ENCODE assay signal across 8 mouse cellular contexts in genomic region chr7:45341303-45341702, GRCm38 (mm10). TPM values are rescaled to one million over a fixed set of nuclear protein-coding genes. Genes with fewer than 3 reads are reported as not detected.
A peak's percentile ranks its signal among the peaks of the same experiment; 100 is the strongest.
DNase-seq lines count a peak whose midpoint lies in the region; ATAC-seq lines count a peak whose summit lies in the region.

No protein-coding gene starts in this region.

- H3K4me2 ChIP-seq in midbrain, embryonic 16.5 days (ENCODE audit: low read length) = no peak overlapping the region

- H3K4me1 ChIP-seq in midbrain, embryonic 10.5 days = peaks cover 49% of the 10 kb centered on the region
- H3K4me1 ChIP-seq in midbrain, embryonic 16.5 days (ENCODE audit: control insufficient read depth, insufficient read depth, low read length) = peaks cover 17% of the 10 kb centered on the region

- intact Hi-C loops in left cerebral cortex, postnatal 10 days (cut with DNase I) = loop anchor here (5.0 kb wide), 1 partner anchor 34 kb away; no protein-coding TSS in a partner anchor

- H3K9ac ChIP-seq in midbrain, embryonic 16.5 days (ENCODE audit: low read depth, low read length) = no peak overlapping the region

- H3K27me3 ChIP-seq in midbrain, embryonic 10.5 days (ENCODE audit: low read depth, poor library complexity, severe bottlenecking) = peaks cover 62% of the 10 kb centered on the region
- H3K27me3 ChIP-seq in midbrain, embryonic 16.5 days (ENCODE audit: control insufficient read depth, insufficient read depth, low read depth, low read length) = peaks cover 5% of the 10 kb centered on the region; the same call in 1 of the 2 replicates

- peak; percentile 73 for DNase-seq in midbrain, embryonic 10.5 days (ENCODE audit: low spot score)
- DNase-seq in embryo, embryonic 10 days (ENCODE audit: low spot score) = peak; percentile 92
- peak; percentile 81 for DNase-seq in gastrocnemius, postnatal 10 days
- peak; percentile 74 to 88 for DNase-seq in left cerebral cortex, postnatal 10 days (ENCODE audit: extremely low spot score in 1 of 2, low spot score in 2 of 2)
- DNase-seq in right cerebral cortex, postnatal 25 days = peak; percentile 72

- H3K9me3 ChIP-seq in midbrain, embryonic 10.5 days (replicated peaks) = no peaks in the 10 kb centered on the region
- H3K9me3 ChIP-seq in midbrain, embryonic 16.5 days (replicated peaks; ENCODE audit: control insufficient read depth, low read length, poor library complexity, severe bottlenecking) = no peaks in the 10 kb centered on the region

- H3K4me3 ChIP-seq in midbrain, embryonic 10.5 days = peak overlapping the region; percentile 65
- no peak overlapping the region for H3K4me3 ChIP-seq in midbrain, embryonic 16.5 days (ENCODE audit: low read depth, low read length)

- peaks cover 4% of the 10 kb centered on the region for H3K36me3 ChIP-seq in midbrain, embryonic 10.5 days
- peaks cover 25% of the 10 kb centered on the region for H3K36me3 ChIP-seq in midbrain, embryonic 16.5 days (ENCODE audit: control insufficient read depth, insufficient read depth, low read length)

- ATAC-seq in midbrain, embryonic 16.5 days = no peak
- peak; percentile 84 for ATAC-seq in inflammation-experienced regulatory T-cells, adult 6 months
- peak; percentile 81 for ATAC-seq in megakaryocyte progenitor cell, adult 5-6 weeks (replicated peaks; ENCODE audit: poor library complexity)

- H3K27ac ChIP-seq in midbrain, embryonic 10.5 days (replicated peaks) = no peak overlapping the region
- no peak overlapping the region for H3K27ac ChIP-seq in midbrain, embryonic 16.5 days (ENCODE audit: low read length)

- WGBS in midbrain, embryonic 10.5 days = 6% methylated on average over 8 of the region's 8 CpGs
- 6% methylated on average over 8 of the region's 8 CpGs for WGBS in midbrain, embryonic 16.5 days

RNA-seq across cellular contexts. Expression of gene Hrc, which starts 6.2 kb away (rescaled TPM):
- polyA plus RNA-seq in midbrain, embryonic 10.5 days (2016; fragmentation: Nextera tagmentation; extraction: Ambion mirVana) = 0.12 and 0.29 TPM in 2 replicates
- polyA plus RNA-seq in midbrain, embryonic 16.5 days (2015; fragmentation: Nextera tagmentation; extraction: Ambion mirVana) = 0.39 and 0.40 TPM in 2 replicates
- 100 to 1,000 TPM; 579 to 609 TPM for total RNA-seq in gastrocnemius, postnatal 10 days (2021)
- not detected for polyA plus RNA-seq in inflammation-experienced regulatory T-cells, adult 6 months (2017; shearing (Covaris generic))
- total RNA-seq in left cerebral cortex, postnatal 10 days (2021) = 1 to 10 TPM in 1 of 2 experiments, under 1 TPM in 1; 0.99 to 1.3 TPM
- total RNA-seq in megakaryocyte progenitor cell, adult 5-6 weeks (2015) = not detected in 2 replicates
- total RNA-seq in megakaryocyte progenitor cell, adult 5-6 weeks (2017) = not detected in 2 replicates

RNA-seq across cellular contexts. Expression of gene Trpm4, which starts 7.7 kb away (rescaled TPM):
- polyA plus RNA-seq in midbrain, embryonic 10.5 days (2016; fragmentation: Nextera tagmentation; extraction: Ambion mirVana) = 7.0 and 9.6 TPM in 2 replicates
- polyA plus RNA-seq in midbrain, embryonic 16.5 days (2015; fragmentation: Nextera tagmentation; extraction: Ambion mirVana) = 11.1 and 12.4 TPM in 2 replicates
- 10 to 100 TPM; 25.5 to 35.2 TPM for total RNA-seq in gastrocnemius, postnatal 10 days (2021)
- 10 to 100 TPM; 17.2 to 21.7 (median 19.3) TPM for polyA plus RNA-seq in inflammation-experienced regulatory T-cells, adult 6 months (2017; shearing (Covaris generic))
- total RNA-seq in left cerebral cortex, postnatal 10 days (2021) = 10 to 100 TPM; 20.5 to 32.2 TPM
- 1.0 and 1.8 TPM in 2 replicates for total RNA-seq in megakaryocyte progenitor cell, adult 5-6 weeks (2015)
- total RNA-seq in megakaryocyte progenitor cell, adult 5-6 weeks (2017) = 1.2 and 1.4 TPM in 2 replicates

RNA-seq across cellular contexts. Expression of gene Ppfia3, which starts 25.5 kb away (rescaled TPM):
- polyA plus RNA-seq in midbrain, embryonic 10.5 days (2016; fragmentation: Nextera tagmentation; extraction: Ambion mirVana) = 6.4 and 7.4 TPM in 2 replicates
- 28.5 and 29.2 TPM in 2 replicates for polyA plus RNA-seq in midbrain, embryonic 16.5 days (2015; fragmentation: Nextera tagmentation; extraction: Ambion mirVana)
- total RNA-seq in gastrocnemius, postnatal 10 days (2021) = under 1 TPM; 0.89 to 0.97 TPM
- under 1 TPM in 2 of 3 experiments, not detected in 1; 0.19 to 0.60 TPM for polyA plus RNA-seq in inflammation-experienced regulatory T-cells, adult 6 months (2017; shearing (Covaris generic))
- total RNA-seq in left cerebral cortex, postnatal 10 days (2021) = 100 to 1,000 TPM; 142 to 147 TPM
- total RNA-seq in megakaryocyte progenitor cell, adult 5-6 weeks (2015) = not detected in 2 replicates
- not detected in 2 replicates for total RNA-seq in megakaryocyte progenitor cell, adult 5-6 weeks (2017)

RNA-seq across cellular contexts. Expression of gene Lin7b, which starts 29.1 kb away (rescaled TPM):
- polyA plus RNA-seq in midbrain, embryonic 10.5 days (2016; fragmentation: Nextera tagmentation; extraction: Ambion mirVana) = 1.0 and 1.4 TPM in 2 replicates
- 27.0 and 39.9 TPM in 2 replicates for polyA plus RNA-seq in midbrain, embryonic 16.5 days (2015; fragmentation: Nextera tagmentation; extraction: Ambion mirVana)
- 1 to 10 TPM; 1.9 to 2.0 TPM for total RNA-seq in gastrocnemius, postnatal 10 days (2021)
- not detected for polyA plus RNA-seq in inflammation-experienced regulatory T-cells, adult 6 months (2017; shearing (Covaris generic))
- total RNA-seq in left cerebral cortex, postnatal 10 days (2021) = 100 to 1,000 TPM; 176 to 192 TPM
- not detected in 2 replicates for total RNA-seq in megakaryocyte progenitor cell, adult 5-6 weeks (2015)
- total RNA-seq in megakaryocyte progenitor cell, adult 5-6 weeks (2017) = not detected in 2 replicates

RNA-seq across cellular contexts. Expression of gene Snrnp70, which starts 54.2 kb away (rescaled TPM):
- 254 and 268 TPM in 2 replicates for polyA plus RNA-seq in midbrain, embryonic 10.5 days (2016; fragmentation: Nextera tagmentation; extraction: Ambion mirVana)
- 157 and 186 TPM in 2 replicates for polyA plus RNA-seq in midbrain, embryonic 16.5 days (2015; fragmentation: Nextera tagmentation; extraction: Ambion mirVana)
- 100 to 1,000 TPM; 123 to 156 TPM for total RNA-seq in gastrocnemius, postnatal 10 days (2021)
- 100 to 1,000 TPM in 1 of 3 experiments, 10 to 100 TPM in 2; 72.4 to 131 (median 77.7) TPM for polyA plus RNA-seq in inflammation-experienced regulatory T-cells, adult 6 months (2017; shearing (Covaris generic))
- 100 to 1,000 TPM; 352 to 384 TPM for total RNA-seq in left cerebral cortex, postnatal 10 days (2021)
- total RNA-seq in megakaryocyte progenitor cell, adult 5-6 weeks (2015) = 105 and 107 TPM in 2 replicates
- 387 and 490 TPM in 2 replicates for total RNA-seq in megakaryocyte progenitor cell, adult 5-6 weeks (2017)

Comparison
In these comparisons a context has a peak if more than half of its experiments do, and no peak if none do; other contexts are left out.
1. RNA of gene Hrc, which starts 6.2 kb away (total RNA-seq): 579 to 609 TPM in gastrocnemius, postnatal 10 days; 0.99 to 1.3 TPM in left cerebral cortex, postnatal 10 days and not detected in megakaryocyte progenitor cell, adult 5-6 weeks; every median in the first group is over 100 times any median in the second.
2. RNA of gene Trpm4, which starts 7.7 kb away (total RNA-seq): 25.5 to 35.2 TPM in gastrocnemius, postnatal 10 days and 20.5 to 32.2 TPM in left cerebral cortex, postnatal 10 days; 1.0 to 1.8 TPM in megakaryocyte progenitor cell, adult 5-6 weeks; every median in the first group is over 4 times any median in the second.
3. RNA of gene Ppfia3, which starts 25.5 kb away (total RNA-seq): 142 to 147 TPM in left cerebral cortex, postnatal 10 days; 0.89 to 0.97 TPM in gastrocnemius, postnatal 10 days and not detected in megakaryocyte progenitor cell, adult 5-6 weeks; every median in the first group is over 10 times any median in the second.
4. Peak in every context shown above with its lines, with median percentiles within 50 percentile points of each other: DNase-seq.